Mouse (Mus musculus): ENCODE measurements around the gene Ubac1. TPM values are rescaled to one million over a fixed set of nuclear protein-coding genes. Genes with fewer than 3 reads are reported as not detected.

Gene Ubac1
- polyA plus RNA-seq, 1 experiment from 2014 or later = 110 TPM

- no peak overlapping the region for H3K4me3 ChIP-seq (ENCODE audit: low read depth, low read length)
- no peak overlapping the region for H3K9ac ChIP-seq (ENCODE audit: low read depth, low read length)
- no peak for ATAC-seq (ENCODE audit: low read depth)
- no peaks in the 10 kb centered on the region for H3K27me3 ChIP-seq (replicated peaks; ENCODE audit: control insufficient read depth, insufficient read depth, low read length)
- H3K4me2 ChIP-seq (ENCODE audit: low read depth, low read length) = no peak overlapping the region
- 81% methylated on average over 6 of the region's 6 CpGs for WGBS
- no peaks in the 10 kb centered on the region for H3K36me3 ChIP-seq (ENCODE audit: control insufficient read depth, insufficient read depth, low read length)
- no peak overlapping the region for H3K27ac ChIP-seq (replicated peaks; ENCODE audit: low read depth, low read length)
- no peak for DNase-seq (ENCODE audit: low spot score)
- peaks cover 5% of the 10 kb centered on the region; the same call in 1 of the 2 replicates for H3K4me1 ChIP-seq (ENCODE audit: control insufficient read depth, insufficient read depth, low read length)
- H3K9me3 ChIP-seq (ENCODE audit: control insufficient read depth, low read length) = no peaks in the 10 kb centered on the region
These were observed 33.7 kb downstream of the Ubac1 start for GRCm38 (mm10) chr2:25987817-25988216.

GRCm38 (mm10) chr2:25986601-25987000 lies 34.9 kb downstream of the Ubac1 start:
- Histone ChIP-seq H3K27ac (replicated peaks; ENCODE audit: low read depth, low read length) (no peak overlapping the region), H3K27me3 (replicated peaks; ENCODE audit: control insufficient read depth, insufficient read depth, low read length) (no peaks in the 10 kb centered on the region), H3K4me1 (ENCODE audit: control insufficient read depth, insufficient read depth, low read length) (peaks cover 10% of the 10 kb centered on the region), H3K9me3 (ENCODE audit: control insufficient read depth, low read length) (no peaks in the 10 kb centered on the region), H3K9ac (ENCODE audit: low read depth, low read length) (no peak overlapping the region), H3K4me3 (ENCODE audit: low read depth, low read length) (no peak overlapping the region), H3K36me3 (ENCODE audit: control insufficient read depth, insufficient read depth, low read length) (no peaks in the 10 kb centered on the region), H3K4me2 (ENCODE audit: low read depth, low read length) (no peak overlapping the region)
- ATAC-seq (ENCODE audit: low read depth) = no peak
- WGBS = 63% methylated on average over 5 of the region's 5 CpGs
- DNase-seq (ENCODE audit: low spot score) = no peak

- peak; percentile 99 for ATAC-seq (ENCODE audit: low read depth)
- DNase-seq (ENCODE audit: low spot score) = peak; percentile 100
- Histone ChIP-seq H3K27ac (replicated peaks; ENCODE audit: low read depth, low read length) (peak within 1 kb of the TSS; percentile 90), H3K4me1 (ENCODE audit: control insufficient read depth, insufficient read depth, low read length) (peaks cover 28% of the 10 kb centered on the region), H3K4me3 (ENCODE audit: low read depth, low read length) (peak within 1 kb of the TSS; percentile 93), H3K9me3 (ENCODE audit: control insufficient read depth, low read length) (no peaks in the 10 kb centered on the region), H3K36me3 (ENCODE audit: control insufficient read depth, insufficient read depth, low read length) (peaks cover 5% of the 10 kb centered on the region; the same call in 1 of the 2 replicates), H3K27me3 (replicated peaks; ENCODE audit: control insufficient read depth, insufficient read depth, low read length) (no peaks in the 10 kb centered on the region), H3K4me2 (ENCODE audit: low read depth, low read length) (peak within 1 kb of the TSS; percentile 89), H3K9ac (ENCODE audit: low read depth, low read length) (peak within 1 kb of the TSS; percentile 97)
- under 1% methylated on average over 30 of the region's 64 CpGs for WGBS
These were observed 38.2 kb downstream of the Ubac1 start, which contains the start of gene Camsap1 for GRCm38 (mm10) chr2:25983159-25983907. Gene Camsap1 (minus strand): TSS chr2:25983282.

- Histone ChIP-seq H3K36me3 (ENCODE audit: control insufficient read depth, insufficient read depth, low read length) (peaks cover 5% of the 10 kb centered on the region; the same call in 1 of the 2 replicates), H3K4me1 (ENCODE audit: control insufficient read depth, insufficient read depth, low read length) (peaks cover 32% of the 10 kb centered on the region), H3K9me3 (ENCODE audit: control insufficient read depth, low read length) (no peaks in the 10 kb centered on the region), H3K27me3 (replicated peaks; ENCODE audit: control insufficient read depth, insufficient read depth, low read length) (no peaks in the 10 kb centered on the region), H3K4me2 (ENCODE audit: low read depth, low read length) (peak overlapping the region; percentile 89), H3K9ac (ENCODE audit: low read depth, low read length) (peak overlapping the region; percentile 97), H3K4me3 (ENCODE audit: low read depth, low read length) (peak overlapping the region; percentile 93), H3K27ac (replicated peaks; ENCODE audit: low read depth, low read length) (peak overlapping the region; percentile 90)
- DNase-seq (ENCODE audit: low spot score) (no peak), ATAC-seq (ENCODE audit: low read depth) (peak; percentile 8)
- WGBS = under 1% methylated on average over 48 of the region's 76 CpGs
These were observed 39.0 kb downstream of the Ubac1 start for GRCm38 (mm10) chr2:25982426-25983091.

GRCm38 (mm10) chr2:25982052-25982425 lies 39.5 kb downstream of the Ubac1 start:
- peaks cover 5% of the 10 kb centered on the region; the same call in 1 of the 2 replicates for H3K36me3 ChIP-seq (ENCODE audit: control insufficient read depth, insufficient read depth, low read length)
- H3K4me3 ChIP-seq (ENCODE audit: low read depth, low read length) = peak overlapping the region; percentile 93
- H3K9ac ChIP-seq (ENCODE audit: low read depth, low read length) = peak overlapping the region; percentile 97
- H3K9me3 ChIP-seq (ENCODE audit: control insufficient read depth, low read length) = no peaks in the 10 kb centered on the region
- peak overlapping the region; percentile 90; the same call in 1 of the 2 replicates for H3K27ac ChIP-seq (replicated peaks; ENCODE audit: low read depth, low read length)
- H3K4me1 ChIP-seq (ENCODE audit: control insufficient read depth, insufficient read depth, low read length) = peaks cover 32% of the 10 kb centered on the region
- 2% methylated on average over 16 of the region's 16 CpGs for WGBS
- ATAC-seq (ENCODE audit: low read depth) (no peak), DNase-seq (ENCODE audit: low spot score) (no peak)
- peak overlapping the region; percentile 89 for H3K4me2 ChIP-seq (ENCODE audit: low read depth, low read length)
- H3K27me3 ChIP-seq (replicated peaks; ENCODE audit: control insufficient read depth, insufficient read depth, low read length) = no peaks in the 10 kb centered on the region

GRCm38 (mm10) chr2:25978997-25979396 lies 42.5 kb downstream of the Ubac1 start:
- ATAC-seq (ENCODE audit: low read depth) = no peak
- Histone ChIP-seq H3K36me3 (ENCODE audit: control insufficient read depth, insufficient read depth, low read length) (peaks cover 5% of the 10 kb centered on the region; the same call in 1 of the 2 replicates), H3K9ac (ENCODE audit: low read depth, low read length) (no peak overlapping the region), H3K4me3 (ENCODE audit: low read depth, low read length) (no peak overlapping the region), H3K27ac (replicated peaks; ENCODE audit: low read depth, low read length) (no peak overlapping the region), H3K27me3 (replicated peaks; ENCODE audit: control insufficient read depth, insufficient read depth, low read length) (no peaks in the 10 kb centered on the region), H3K4me1 (ENCODE audit: control insufficient read depth, insufficient read depth, low read length) (peaks cover 30% of the 10 kb centered on the region), H3K9me3 (ENCODE audit: control insufficient read depth, low read length) (no peaks in the 10 kb centered on the region), H3K4me2 (ENCODE audit: low read depth, low read length) (no peak overlapping the region)
- WGBS = 74% methylated on average over 4 of the region's 4 CpGs
- DNase-seq (ENCODE audit: low spot score) = no peak

GRCm38 (mm10) chr2:25977587-25978239 lies 43.8 kb downstream of the Ubac1 start:
- DNase-seq (ENCODE audit: low spot score) (no peak), ATAC-seq (ENCODE audit: low read depth) (no peak)
- Histone ChIP-seq H3K9me3 (ENCODE audit: control insufficient read depth, low read length) (no peaks in the 10 kb centered on the region), H3K9ac (ENCODE audit: low read depth, low read length) (no peak overlapping the region), H3K4me3 (ENCODE audit: low read depth, low read length) (no peak overlapping the region), H3K36me3 (ENCODE audit: control insufficient read depth, insufficient read depth, low read length) (peaks cover 9% of the 10 kb centered on the region; the same call in 1 of the 2 replicates), H3K27me3 (replicated peaks; ENCODE audit: control insufficient read depth, insufficient read depth, low read length) (no peaks in the 10 kb centered on the region), H3K4me2 (ENCODE audit: low read depth, low read length) (no peak overlapping the region), H3K4me1 (ENCODE audit: control insufficient read depth, insufficient read depth, low read length) (peaks cover 27% of the 10 kb centered on the region), H3K27ac (replicated peaks; ENCODE audit: low read depth, low read length) (no peak overlapping the region)
- 62% methylated on average over 7 of the region's 7 CpGs for WGBS

GRCm38 (mm10) chr2:25975141-25975770 lies 46.3 kb downstream of the Ubac1 start:
- no peak overlapping the region for H3K9ac ChIP-seq (ENCODE audit: low read depth, low read length)
- peaks cover 9% of the 10 kb centered on the region for H3K4me1 ChIP-seq (ENCODE audit: control insufficient read depth, insufficient read depth, low read length)
- no peak for ATAC-seq (ENCODE audit: low read depth)
- DNase-seq (ENCODE audit: low spot score) = no peak
- no peak overlapping the region for H3K4me3 ChIP-seq (ENCODE audit: low read depth, low read length)
- H3K27ac ChIP-seq (replicated peaks; ENCODE audit: low read depth, low read length) = no peak overlapping the region
- WGBS = 86% methylated on average over 4 of the region's 4 CpGs
- no peaks in the 10 kb centered on the region for H3K9me3 ChIP-seq (ENCODE audit: control insufficient read depth, low read length)
- H3K27me3 ChIP-seq (replicated peaks; ENCODE audit: control insufficient read depth, insufficient read depth, low read length) = no peaks in the 10 kb centered on the region
- no peak overlapping the region for H3K4me2 ChIP-seq (ENCODE audit: low read depth, low read length)
- peaks cover 11% of the 10 kb centered on the region; the same call in 1 of the 2 replicates for H3K36me3 ChIP-seq (ENCODE audit: control insufficient read depth, insufficient read depth, low read length)

Measured in embryonic facial prominence, embryonic 14.5 days (tissue).